Mouse (Mus musculus) ovary, adult 18-20 months (tissue): Measurements from ENCODE around the gene Epo.

Experiments used
- DNase-seq: peaks from one replicate; pipeline ENCODE4 v3.0.0; 2022; ENCODE audit warnings: low spot score, mixed read lengths

Gene Epo

GRCm38 (mm10) chr5:137533117-137533827 lies at the start of gene Epo, which contains the start of gene Gnb2:
Gene Epo (minus strand): TSS chr5:137533242.
Gene Gnb2 (minus strand): TSS chr5:137533510.
- DNase-seq, result peak; percentile 97

GRCm38 (mm10) chr5:137582702-137583101 lies 49.7 kb upstream of the Epo start:
- DNase-seq, result no peak

- DNase-seq, result no peak
Observed at GRCm38 (mm10) chr5:137580246-137580645, 47.2 kb upstream of the Epo start.

GRCm38 (mm10) chr5:137574470-137574901 lies 41.4 kb upstream of the Epo start:
- DNase-seq, result peak; percentile 40

- no peak for DNase-seq
Observed at GRCm38 (mm10) chr5:137570691-137571586, 37.9 kb upstream of the Epo start.

GRCm38 (mm10) chr5:137570181-137570580 lies 37.1 kb upstream of the Epo start:
- no peak for DNase-seq

GRCm38 (mm10) chr5:137569665-137570064 lies 36.6 kb upstream of the Epo start, which contains the start of gene Tfr2:
Gene Tfr2 (plus strand): TSS chr5:137569840.
- peak; percentile 34 for DNase-seq

GRCm38 (mm10) chr5:137569031-137569430 lies 36.0 kb upstream of the Epo start:
- DNase-seq, result no peak

GRCm38 (mm10) chr5:137568223-137568798 lies 35.3 kb upstream of the Epo start:
- no peak for DNase-seq

- DNase-seq, result no peak
Observed at GRCm38 (mm10) chr5:137566416-137566815, 33.4 kb upstream of the Epo start.

GRCm38 (mm10) chr5:137565744-137566143 lies 32.7 kb upstream of the Epo start:
- no peak for DNase-seq

- no peak for DNase-seq
Observed at GRCm38 (mm10) chr5:137562965-137563364, 29.9 kb upstream of the Epo start.

GRCm38 (mm10) chr5:137561556-137561955 lies 28.5 kb upstream of the Epo start:
- DNase-seq, result no peak

GRCm38 (mm10) chr5:137553898-137554297 lies 20.9 kb upstream of the Epo start:
- no peak for DNase-seq

GRCm38 (mm10) chr5:137553411-137553837 lies 20.4 kb upstream of the Epo start, which contains the start of gene Actl6b:
Gene Actl6b (plus strand): TSS chr5:137553517.
- DNase-seq, result peak; percentile 40

GRCm38 (mm10) chr5:137553000-137553399 lies 20.0 kb upstream of the Epo start:
- DNase-seq, result no peak

- no peak for DNase-seq
Observed at GRCm38 (mm10) chr5:137551119-137551518, 18.1 kb upstream of the Epo start.

GRCm38 (mm10) chr5:137549840-137550239 lies 16.8 kb upstream of the Epo start:
- no peak for DNase-seq

- no peak for DNase-seq
Observed at GRCm38 (mm10) chr5:137545596-137545995, 12.6 kb upstream of the Epo start.

GRCm38 (mm10) chr5:137544926-137545325 lies 11.9 kb upstream of the Epo start:
- no peak for DNase-seq

- no peak for DNase-seq
Observed at GRCm38 (mm10) chr5:137541768-137542540, 8.9 kb upstream of the Epo start.

- DNase-seq, result no peak
Observed at GRCm38 (mm10) chr5:137540991-137541390, 7.9 kb upstream of the Epo start.
